ENCODE assay signal across 8 mouse cellular contexts in genomic region chr5:107438353-107438752, GRCm38 (mm10). TPM values are rescaled to one million over a fixed set of nuclear protein-coding genes. Genes with fewer than 3 reads are reported as not detected.
A peak's percentile ranks its signal among the peaks of the same experiment; 100 is the strongest.
DNase-seq lines count a peak whose midpoint lies in the region; ATAC-seq and TF ChIP-seq lines count a peak whose summit lies in the region.

No protein-coding gene starts in this region.

- no peaks in the 10 kb centered on the region for H3K36me3 ChIP-seq in forebrain, embryonic 12.5 days (replicated peaks)
- no peaks in the 10 kb centered on the region for H3K36me3 ChIP-seq in liver, embryonic 14.5 days (replicated peaks; ENCODE audit: control insufficient read depth, insufficient read depth, low read depth)

- 24% methylated on average over 7 of the region's 7 CpGs for WGBS in forebrain, embryonic 12.5 days
- WGBS in liver, embryonic 14.5 days (ENCODE audit: insufficient replicate concordance), result 24% methylated on average over 7 of the region's 7 CpGs

- peak overlapping the region; percentile 84 for H3K27ac ChIP-seq in forebrain, embryonic 12.5 days
- H3K27ac ChIP-seq in liver, embryonic 14.5 days, result peak overlapping the region; percentile 78

- TF ChIP-seq CTCF in liver, embryonic 14.5 days (IDR thresholded peaks at IDR 0.05; ENCODE audit: low read depth), result no peak

- no peak for TF ChIP-seq EP300 in liver, embryonic 14.5 days (IDR thresholded peaks at IDR 0.05; ENCODE audit: low read depth)

- H3K4me3 ChIP-seq in forebrain, embryonic 12.5 days (replicated peaks), result peak overlapping the region; percentile 84
- peak overlapping the region; percentile 76 to 90 for H3K4me3 ChIP-seq in liver, embryonic 14.5 days (ENCODE audit: insufficient read depth in 1 of 2, low read depth in 2 of 2, low read length in 2 of 2)

- no peaks in the 10 kb centered on the region for H3K27me3 ChIP-seq in forebrain, embryonic 12.5 days
- no peaks in the 10 kb centered on the region; the same call in 1 of the 2 replicates for H3K27me3 ChIP-seq in liver, embryonic 14.5 days (ENCODE audit: control insufficient read depth, insufficient read depth, low read length)

- peak overlapping the region; percentile 65 for H3K4me2 ChIP-seq in forebrain, embryonic 12.5 days
- H3K4me2 ChIP-seq in liver, embryonic 14.5 days (ENCODE audit: low read depth), result peak overlapping the region; percentile 92

- H3K4me1 ChIP-seq in forebrain, embryonic 12.5 days, result peaks cover 7% of the 10 kb centered on the region
- peaks cover 20 to 21% of the 10 kb centered on the region in 2 experiments for H3K4me1 ChIP-seq in liver, embryonic 14.5 days (replicated peaks; ENCODE audit: control insufficient read depth in 2 of 2, insufficient read depth in 2 of 2, low read length in 1 of 2)

- no peaks in the 10 kb centered on the region for H3K9me3 ChIP-seq in forebrain, embryonic 12.5 days
- H3K9me3 ChIP-seq in liver, embryonic 14.5 days (ENCODE audit: control insufficient read depth, low read length), result no peaks in the 10 kb centered on the region

- H3K9ac ChIP-seq in forebrain, embryonic 12.5 days, result peak overlapping the region; percentile 89
- peak overlapping the region; percentile 94 for H3K9ac ChIP-seq in liver, embryonic 14.5 days (replicated peaks)

- DNase-seq in embryo, embryonic 10 days (ENCODE audit: low spot score), result peak; percentile 13
- DNase-seq in embryo, embryonic 11 days, result no peak
- DNase-seq in 416B (ENCODE audit: low read depth), result peak; percentile 51
- no peak for DNase-seq in liver, embryonic 14.5 days (ENCODE audit: low read depth in 3 of 3, low spot score in 3 of 3)
- DNase-seq in urinary bladder, postnatal 4 days (ENCODE audit: low spot score in 2 of 2), result no peak
- no peak for DNase-seq in cerebellum, adult 9-10 months
- no peak for DNase-seq in thymus, postnatal 4 days

- 0 out of 2 replicates have a peak, but pooled peaks have one; percentile 9 for ATAC-seq in forebrain, embryonic 12.5 days (ENCODE audit: low FRiP score)
- no peak for ATAC-seq in liver, embryonic 14.5 days (ENCODE audit: insufficient read depth)

RNA-seq across cellular contexts. Expression of gene Btbd8, which starts 0.6 kb away (rescaled TPM):
- 10.9 and 13.2 TPM in 2 replicates for polyA plus RNA-seq in forebrain, embryonic 12.5 days (2016; fragmentation: Nextera tagmentation; extraction: Ambion mirVana)
- polyA plus RNA-seq in liver, embryonic 14.5 days (2012; rRNA removed), result 0.75 and 1.1 TPM in 2 replicates
- 1.1 and 1.2 TPM in 2 replicates for polyA plus RNA-seq in liver, embryonic 14.5 days (2014; fragmentation: Nextera tagmentation; extraction: Ambion mirVana)

RNA-seq across cellular contexts. Expression of gene Lpcat2b, which starts 7.0 kb away (rescaled TPM):
- not detected in 2 replicates for polyA plus RNA-seq in forebrain, embryonic 12.5 days (2016; fragmentation: Nextera tagmentation; extraction: Ambion mirVana)
- not detected in 2 replicates for polyA plus RNA-seq in liver, embryonic 14.5 days (2012; rRNA removed)
- polyA plus RNA-seq in liver, embryonic 14.5 days (2014; fragmentation: Nextera tagmentation; extraction: Ambion mirVana), result not detected in 2 replicates

RNA-seq across cellular contexts. Expression of gene Ephx4, which starts 35.8 kb away (rescaled TPM):
- polyA plus RNA-seq in forebrain, embryonic 12.5 days (2016; fragmentation: Nextera tagmentation; extraction: Ambion mirVana), result 0.56 and 0.98 TPM in 2 replicates
- 0.03 TPM in 1 of 2 replicates, not detected in the other for polyA plus RNA-seq in liver, embryonic 14.5 days (2012; rRNA removed)
- polyA plus RNA-seq in liver, embryonic 14.5 days (2014; fragmentation: Nextera tagmentation; extraction: Ambion mirVana), result not detected in 2 replicates

Comparison
In these comparisons a context has a peak if more than half of its experiments do, and no peak if none do; other contexts are left out.
1. DNase-seq: peak in embryo, embryonic 10 days (single experiment) and 416B (single experiment); none in embryo, embryonic 11 days (single experiment), liver, embryonic 14.5 days (0 of 3), urinary bladder, postnatal 4 days (0 of 2), cerebellum, adult 9-10 months (single experiment) and thymus, postnatal 4 days (single experiment).